In genomic region chr7:115537636-115538035, GRCm38 (mm10) we compare ENCODE assay signal across 27 mouse cellular contexts.
DNase-seq lines count a peak whose midpoint lies in the region; ATAC-seq lines count a peak whose summit lies in the region.
"Had no signal": no experiment of that assay in that cellular context is flagged by ENCODE, and none has a peak within 500 bp of the region (broad histone marks: within the 10 kb centered on the region; RNA-seq: fewer than 3 reads in every experiment).

No protein-coding gene starts in this region.

- H3K4me3 ChIP-seq in limb, embryonic 13.5 days: no peak overlapping the region
- H3K4me3 ChIP-seq in limb, embryonic 10.5 days: no peak overlapping the region
- no peak overlapping the region for H3K4me3 ChIP-seq in liver, embryonic 11.5 days (ENCODE audit: low read depth, low read length)
- H3K4me3 ChIP-seq: embryonic facial prominence, embryonic 10.5 days; embryonic facial prominence, embryonic 13.5 days; erythroblast, embryonic 14.5 days; forebrain, embryonic 12.5 days; gastrocnemius, adult 2 months; heart, embryonic 12.5 days; heart, embryonic 15.5 days; intestine, embryonic 15.5 days had no signal

- H3K4me1 ChIP-seq in limb, embryonic 13.5 days: peaks cover 17% of the 10 kb centered on the region
- peaks cover 16% of the 10 kb centered on the region for H3K4me1 ChIP-seq in limb, embryonic 10.5 days
- no peaks in the 10 kb centered on the region for H3K4me1 ChIP-seq in liver, embryonic 11.5 days (replicated peaks; ENCODE audit: control insufficient read depth, insufficient read depth, low read length)
- H3K4me1 ChIP-seq: heart, embryonic 15.5 days; intestine, embryonic 15.5 days had no signal

- H3K9me3 ChIP-seq in limb, embryonic 13.5 days: no peaks in the 10 kb centered on the region
- H3K9me3 ChIP-seq in limb, embryonic 10.5 days (replicated peaks): no peaks in the 10 kb centered on the region
- H3K9me3 ChIP-seq in liver, embryonic 11.5 days (ENCODE audit: control insufficient read depth, low read length): no peaks in the 10 kb centered on the region
- H3K9me3 ChIP-seq: embryonic facial prominence, embryonic 10.5 days; embryonic facial prominence, embryonic 13.5 days; forebrain, embryonic 12.5 days; heart, embryonic 12.5 days; heart, embryonic 15.5 days; intestine, embryonic 15.5 days had no signal

- DNase-seq in heart, adult 11 months: peak; percentile 74
- no peak for DNase-seq in heart, postnatal 4 days
- no peak for DNase-seq in limb, embryonic 10.5 days (ENCODE audit: low spot score)
- peak; percentile 3 to 30 for DNase-seq in layer of hippocampus, adult 18-20 months (ENCODE audit: low spot score in 2 of 2)
- DNase-seq in liver, embryonic 11.5 days (ENCODE audit: low spot score): no peak
- no peak for DNase-seq in kidney, postnatal 14 days
- DNase-seq: adrenal gland, adult 2 months; adrenal gland, postnatal 14 days; cerebellum, adult 18-20 months; cerebellum, adult 9-10 months; cerebellum, postnatal 25 days; embryo, embryonic 11 days; gastrocnemius, adult 2 months; gastrocnemius, postnatal 14 days; heart, adult 18-20 months; heart, postnatal 36 days had no signal

- H3K27me3 ChIP-seq in limb, embryonic 13.5 days: no peaks in the 10 kb centered on the region
- no peaks in the 10 kb centered on the region for H3K27me3 ChIP-seq in limb, embryonic 10.5 days (ENCODE audit: low read depth, poor library complexity, severe bottlenecking)
- no peaks in the 10 kb centered on the region for H3K27me3 ChIP-seq in liver, embryonic 11.5 days (replicated peaks; ENCODE audit: control insufficient read depth, insufficient read depth, low read length)
- H3K27me3 ChIP-seq: forebrain, embryonic 12.5 days; heart, embryonic 12.5 days; heart, embryonic 15.5 days; intestine, embryonic 15.5 days had no signal

- peaks cover 12% of the 10 kb centered on the region; the same call in 1 of the 2 replicates for H3K36me3 ChIP-seq in limb, embryonic 13.5 days
- H3K36me3 ChIP-seq in limb, embryonic 10.5 days: no peaks in the 10 kb centered on the region
- H3K36me3 ChIP-seq in liver, embryonic 11.5 days (ENCODE audit: control insufficient read depth, insufficient read depth, low read length): no peaks in the 10 kb centered on the region
- H3K36me3 ChIP-seq: embryonic facial prominence, embryonic 10.5 days; heart, embryonic 15.5 days; intestine, embryonic 15.5 days had no signal

- H3K4me2 ChIP-seq in limb, embryonic 13.5 days (replicated peaks): no peak overlapping the region
- no peak overlapping the region for H3K4me2 ChIP-seq in liver, embryonic 11.5 days
- H3K4me2 ChIP-seq: embryonic facial prominence, embryonic 13.5 days; forebrain, embryonic 12.5 days; heart, embryonic 12.5 days; heart, embryonic 15.5 days; intestine, embryonic 15.5 days had no signal

- no peak overlapping the region for H3K9ac ChIP-seq in limb, embryonic 13.5 days
- no peak overlapping the region for H3K9ac ChIP-seq in liver, embryonic 11.5 days (ENCODE audit: low read depth, low read length)
- H3K9ac ChIP-seq: embryonic facial prominence, embryonic 13.5 days; forebrain, embryonic 12.5 days; heart, embryonic 12.5 days; heart, embryonic 15.5 days; intestine, embryonic 15.5 days had no signal

- ATAC-seq in limb, embryonic 13.5 days (ENCODE audit: low FRiP score, low read depth): no peak
- ATAC-seq in liver, embryonic 11.5 days (replicated peaks; ENCODE audit: low FRiP score): no peak
- ATAC-seq: CD4-positive, CD25-positive, alpha-beta regulatory T cell, adult 4 months; forebrain, embryonic 16.5 days; hindbrain, embryonic 16.5 days; intestine, embryonic 15.5 days had no signal

- whole genome bisulfite sequencing in limb, embryonic 13.5 days: 74% methylated on average over 3 of the region's 3 CpGs
- 92% methylated on average over 3 of the region's 3 CpGs for WGBS in limb, embryonic 10.5 days
- 91% methylated on average over 3 of the region's 3 CpGs for WGBS in liver, embryonic 11.5 days

- H3K27ac ChIP-seq in limb, embryonic 13.5 days: 0 out of 2 replicates have a peak overlapping the region, but pooled peaks have one; percentile 33
- H3K27ac ChIP-seq in limb, embryonic 10.5 days: no peak overlapping the region
- H3K27ac ChIP-seq in liver, embryonic 11.5 days (ENCODE audit: low read depth, low read length): no peak overlapping the region
- H3K27ac ChIP-seq: embryonic facial prominence, embryonic 10.5 days; embryonic facial prominence, embryonic 13.5 days; forebrain, embryonic 12.5 days; gastrocnemius, adult 2 months; heart, embryonic 15.5 days; intestine, embryonic 15.5 days had no signal

Comparison
In these comparisons a context has a peak if more than half of its experiments do, and no peak if none do; other contexts are left out.
1. DNase-seq: peak in heart, adult 11 months (single experiment) and layer of hippocampus, adult 18-20 months (2 of 2); none in heart, postnatal 4 days (single experiment), limb, embryonic 10.5 days (single experiment), liver, embryonic 11.5 days (single experiment) and kidney, postnatal 14 days (single experiment).